Mouse (Mus musculus): ENCODE results near the gene Gm49383. TPM values are rescaled to one million over a fixed set of nuclear protein-coding genes. Genes with fewer than 3 reads are reported as not detected.
"Not testable (repeated sequence)": the region's sequence is repeated elsewhere in the genome, so short reads cannot be mapped to it uniquely, and the experiment has no call there.

Gm49383 gene
- polyA plus RNA-seq, 1 experiment from 2014 or later: 29.6 TPM

DNA sequence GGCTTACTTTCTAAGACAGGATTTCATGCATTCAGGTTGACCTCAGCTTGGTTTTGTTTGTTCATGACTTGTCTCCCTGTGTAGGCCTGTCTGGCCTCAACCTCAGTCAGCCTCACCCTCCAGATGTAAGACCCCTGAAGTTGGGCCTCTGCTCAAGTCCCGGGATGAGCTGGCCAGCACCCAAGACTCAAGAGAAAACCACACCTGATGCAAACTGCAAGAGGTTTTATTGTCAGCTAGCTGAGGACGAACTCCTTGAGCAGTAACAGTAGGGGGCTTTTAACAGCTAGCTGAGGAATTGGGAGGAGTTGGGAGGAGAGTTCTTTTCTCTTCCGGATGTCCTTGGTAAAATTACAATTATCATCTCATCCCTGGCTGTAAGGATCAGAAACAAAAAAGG, 19.4 kb downstream of the Gm49383 start:
- Histone ChIP-seq H3K4me3 (ENCODE audit: low read depth, low read length) (no peak overlapping the region), H3K36me3 (ENCODE audit: control insufficient read depth, insufficient read depth, low read length) (peaks cover 15% of the 10 kb centered on the region), H3K4me2 (replicated peaks; ENCODE audit: low read depth, low read length) (no peak overlapping the region), H3K9me3 (ENCODE audit: control insufficient read depth, low read depth, low read length) (no peaks in the 10 kb centered on the region), H3K9ac (replicated peaks; ENCODE audit: low read depth, low read length) (no peak overlapping the region), H3K27me3 (ENCODE audit: control insufficient read depth, insufficient read depth, low read length) (no peaks in the 10 kb centered on the region), H3K4me1 (ENCODE audit: control insufficient read depth, insufficient read depth, low read length) (no peaks in the 10 kb centered on the region), H3K27ac (ENCODE audit: low read length) (no peak overlapping the region)
- whole genome bisulfite sequencing: 86% methylated on average over 3 of the region's 3 CpGs
- ATAC-seq (ENCODE audit: insufficient number of reproducible peaks, insufficient read depth, low FRiP score, low read depth): no peak

DNA sequence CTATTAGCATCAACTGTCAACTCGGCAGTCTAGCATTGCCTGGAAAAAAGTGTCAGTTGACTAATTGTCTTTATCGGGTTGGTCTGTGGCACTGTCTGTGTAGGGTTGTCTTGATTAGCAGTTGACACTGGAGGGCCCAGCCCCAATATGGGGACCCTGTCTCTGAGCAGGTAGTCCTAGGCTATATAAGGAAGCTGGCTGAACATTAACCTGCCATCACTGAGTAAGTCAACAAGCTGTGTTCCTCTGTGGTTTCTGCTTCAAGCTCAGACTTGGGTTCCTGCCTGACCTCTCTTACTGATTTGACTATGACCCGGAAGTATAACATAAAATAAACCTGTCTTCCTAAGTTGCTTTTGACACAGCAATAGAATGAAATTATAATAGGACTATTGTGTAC, 20.9 kb downstream of the Gm49383 start:
- Histone ChIP-seq H3K27ac (ENCODE audit: low read length) (no peak overlapping the region), H3K9ac (replicated peaks; ENCODE audit: low read depth, low read length) (no peak overlapping the region), H3K9me3 (ENCODE audit: control insufficient read depth, low read depth, low read length) (no peaks in the 10 kb centered on the region), H3K36me3 (ENCODE audit: control insufficient read depth, insufficient read depth, low read length) (peaks cover 11% of the 10 kb centered on the region), H3K4me2 (replicated peaks; ENCODE audit: low read depth, low read length) (no peak overlapping the region), H3K4me3 (ENCODE audit: low read depth, low read length) (no peak overlapping the region), H3K27me3 (ENCODE audit: control insufficient read depth, insufficient read depth, low read length) (no peaks in the 10 kb centered on the region), H3K4me1 (ENCODE audit: control insufficient read depth, insufficient read depth, low read length) (no peaks in the 10 kb centered on the region)
- 82% methylated on average over 3 of the region's 3 CpGs for WGBS
- ATAC-seq (ENCODE audit: insufficient number of reproducible peaks, insufficient read depth, low FRiP score, low read depth): no peak

GRCm38 (mm10) chr12:69171307-69171706, 25.6 kb downstream of the Gm49383 start:
- Histone ChIP-seq H3K36me3 (ENCODE audit: control insufficient read depth, insufficient read depth, low read length) (peaks cover 8% of the 10 kb centered on the region), H3K9me3 (ENCODE audit: control insufficient read depth, low read depth, low read length) (no peaks in the 10 kb centered on the region), H3K9ac (replicated peaks; ENCODE audit: low read depth, low read length) (no peak overlapping the region), H3K27ac (ENCODE audit: low read length) (no peak overlapping the region), H3K4me3 (ENCODE audit: low read depth, low read length) (no peak overlapping the region), H3K27me3 (ENCODE audit: control insufficient read depth, insufficient read depth, low read length) (no peaks in the 10 kb centered on the region), H3K4me1 (ENCODE audit: control insufficient read depth, insufficient read depth, low read length) (0 out of 2 replicates have a peak, but pooled peaks cover 8% of the 10 kb centered on the region), H3K4me2 (replicated peaks; ENCODE audit: low read depth, low read length) (no peak overlapping the region)
- no peak for ATAC-seq (ENCODE audit: insufficient number of reproducible peaks, insufficient read depth, low FRiP score, low read depth)
- WGBS: 90% methylated on average over 2 of the region's 2 CpGs

- Histone ChIP-seq H3K4me2 (replicated peaks; ENCODE audit: low read depth, low read length) (peak within 1 kb of the TSS; percentile 69), H3K27me3 (ENCODE audit: control insufficient read depth, insufficient read depth, low read length) (no peaks in the 10 kb centered on the region), H3K4me3 (ENCODE audit: low read depth, low read length) (peak within 1 kb of the TSS; percentile 89), H3K4me1 (ENCODE audit: control insufficient read depth, insufficient read depth, low read length) (0 out of 2 replicates have a peak, but pooled peaks cover 8% of the 10 kb centered on the region), H3K36me3 (ENCODE audit: control insufficient read depth, insufficient read depth, low read length) (no peaks in the 10 kb centered on the region), H3K27ac (ENCODE audit: low read length) (peak within 1 kb of the TSS; percentile 81), H3K9ac (replicated peaks; ENCODE audit: low read depth, low read length) (peak within 1 kb of the TSS; percentile 58), H3K9me3 (ENCODE audit: control insufficient read depth, low read depth, low read length) (no peaks in the 10 kb centered on the region)
- WGBS: 1% methylated on average over 40 of the region's 40 CpGs
- peak; percentile 91 for ATAC-seq (ENCODE audit: insufficient number of reproducible peaks, insufficient read depth, low FRiP score, low read depth)
These were observed 28.3 kb downstream of the Gm49383 start, which contains the start of gene Lrr1 for GRCm38 (mm10) chr12:69168461-69169106. Lrr1 (plus strand) TSS chr12:69168814.

DNA sequence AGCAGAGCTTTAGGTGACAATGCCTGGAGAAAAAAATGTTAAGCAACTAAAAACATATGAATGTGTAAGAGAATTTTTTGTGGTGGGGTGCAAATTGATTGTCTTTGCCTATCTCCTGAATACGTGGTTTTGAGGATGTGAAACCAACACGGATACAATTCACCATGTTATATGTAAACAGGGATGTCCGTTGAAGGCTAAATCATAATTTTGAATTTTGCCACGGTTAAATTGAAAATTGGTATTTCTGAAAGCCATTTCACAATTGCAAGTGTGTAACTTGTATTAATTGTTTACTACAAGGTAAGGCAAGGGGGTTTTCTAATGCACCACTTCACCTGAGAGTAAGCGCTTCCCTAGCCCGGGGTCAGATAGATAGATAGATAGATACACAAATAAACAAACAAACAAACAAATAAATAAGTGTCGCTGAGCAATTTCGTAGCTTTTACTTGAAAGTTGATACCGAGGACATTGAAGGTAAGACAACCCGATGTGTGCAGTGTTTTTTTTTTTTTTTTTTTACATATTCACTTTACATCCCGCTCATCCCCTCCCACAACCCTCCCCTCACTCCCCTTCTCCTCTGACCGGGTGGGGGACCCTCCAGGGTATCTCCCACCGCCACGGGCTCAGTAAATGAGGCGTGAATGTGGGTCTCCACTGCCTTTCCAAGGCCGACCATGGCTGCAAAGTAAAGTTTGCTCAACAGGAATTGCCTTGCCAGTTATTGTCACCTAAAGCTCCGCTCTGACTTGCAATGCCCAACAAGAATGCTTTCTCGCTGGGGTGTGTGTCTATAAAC, 29.0 kb downstream of the Gm49383 start:
- H3K27me3 ChIP-seq (ENCODE audit: control insufficient read depth, insufficient read depth, low read length): no peaks in the 10 kb centered on the region
- no peaks in the 10 kb centered on the region for H3K9me3 ChIP-seq (ENCODE audit: control insufficient read depth, low read depth, low read length)
- peak; percentile 30; the same call in 1 of the 2 replicates for ATAC-seq (ENCODE audit: insufficient number of reproducible peaks, insufficient read depth, low FRiP score, low read depth)
- H3K4me2 ChIP-seq (replicated peaks; ENCODE audit: low read depth, low read length): peak overlapping the region; percentile 69
- peak overlapping the region; percentile 81; the same call in 1 of the 2 replicates for H3K27ac ChIP-seq (ENCODE audit: low read length)
- 0 out of 2 replicates have a peak, but pooled peaks cover 8% of the 10 kb centered on the region for H3K4me1 ChIP-seq (ENCODE audit: control insufficient read depth, insufficient read depth, low read length)
- no peaks in the 10 kb centered on the region for H3K36me3 ChIP-seq (ENCODE audit: control insufficient read depth, insufficient read depth, low read length)
- H3K9ac ChIP-seq (replicated peaks; ENCODE audit: low read depth, low read length): peak overlapping the region; percentile 58
- H3K4me3 ChIP-seq (ENCODE audit: low read depth, low read length): peak overlapping the region; percentile 89
- WGBS: 8% methylated on average over 18 of the region's 18 CpGs

GRCm38 (mm10) chr12:69166861-69167581, 29.9 kb downstream of the Gm49383 start:
- H3K27me3 ChIP-seq (ENCODE audit: control insufficient read depth, insufficient read depth, low read length); H3K27ac ChIP-seq (ENCODE audit: low read length); H3K36me3 ChIP-seq (ENCODE audit: control insufficient read depth, insufficient read depth, low read length); H3K4me2 ChIP-seq (replicated peaks; ENCODE audit: low read depth, low read length); ATAC-seq (ENCODE audit: insufficient number of reproducible peaks, insufficient read depth, low FRiP score, low read depth); H3K9me3 ChIP-seq (ENCODE audit: control insufficient read depth, low read depth, low read length); H3K4me3 ChIP-seq (ENCODE audit: low read depth, low read length); H3K4me1 ChIP-seq (ENCODE audit: control insufficient read depth, insufficient read depth, low read length); H3K9ac ChIP-seq (replicated peaks; ENCODE audit: low read depth, low read length): not testable (repeated sequence)
- whole genome bisulfite sequencing: 68% methylated on average over 8 of the region's 8 CpGs

DNA sequence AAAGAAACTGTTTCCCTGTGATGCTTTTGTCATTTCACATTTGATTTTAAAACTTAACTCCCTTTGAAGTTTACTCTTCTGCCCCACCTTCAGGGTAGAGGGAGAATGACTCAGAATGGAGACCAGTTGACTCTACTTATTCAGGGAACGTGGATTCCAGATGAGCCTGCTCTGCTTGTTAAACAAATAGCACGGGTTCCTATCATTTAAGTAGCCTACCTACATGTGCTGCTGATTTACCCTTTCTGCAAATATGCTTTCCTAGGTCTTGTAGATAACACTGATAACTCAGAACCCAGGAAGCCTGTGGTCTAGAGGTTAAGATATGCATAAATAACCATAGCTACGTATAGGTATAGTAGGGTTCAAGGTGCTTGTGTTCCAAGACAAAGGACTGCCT, 32.0 kb downstream of the Gm49383 start:
- no peak overlapping the region for H3K9ac ChIP-seq (replicated peaks; ENCODE audit: low read depth, low read length)
- peak; percentile 25; the same call in 1 of the 2 replicates for ATAC-seq (ENCODE audit: insufficient number of reproducible peaks, insufficient read depth, low FRiP score, low read depth)
- H3K27ac ChIP-seq (ENCODE audit: low read length): no peak overlapping the region
- no peaks in the 10 kb centered on the region for H3K27me3 ChIP-seq (ENCODE audit: control insufficient read depth, insufficient read depth, low read length)
- H3K4me3 ChIP-seq (ENCODE audit: low read depth, low read length): no peak overlapping the region
- no peaks in the 10 kb centered on the region for H3K36me3 ChIP-seq (ENCODE audit: control insufficient read depth, insufficient read depth, low read length)
- H3K4me1 ChIP-seq (ENCODE audit: control insufficient read depth, insufficient read depth, low read length): 0 out of 2 replicates have a peak, but pooled peaks cover 7% of the 10 kb centered on the region
- no peak overlapping the region for H3K4me2 ChIP-seq (replicated peaks; ENCODE audit: low read depth, low read length)
- WGBS: 47% methylated on average over 3 of the region's 3 CpGs
- no peaks in the 10 kb centered on the region for H3K9me3 ChIP-seq (ENCODE audit: control insufficient read depth, low read depth, low read length)

DNA sequence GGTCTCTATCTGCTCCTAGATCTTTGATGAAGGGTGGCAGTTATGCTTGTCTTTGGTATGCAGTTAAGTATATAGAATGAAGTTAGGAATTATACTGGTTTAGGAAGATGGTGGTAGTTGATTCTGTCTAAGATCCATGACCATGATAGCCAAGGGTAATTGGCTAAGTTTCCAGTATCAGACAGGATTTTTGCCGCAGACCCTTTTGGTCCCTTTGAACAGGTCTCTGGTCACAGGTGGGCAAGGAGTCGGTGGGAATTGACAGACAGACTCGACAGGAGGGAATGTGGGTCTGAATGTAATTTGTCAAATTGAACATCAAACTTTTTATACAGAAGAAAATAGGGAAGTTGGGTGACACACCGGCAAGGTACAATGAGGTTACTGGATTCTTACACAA, 33.3 kb downstream of the Gm49383 start:
- H3K9ac ChIP-seq (replicated peaks; ENCODE audit: low read depth, low read length); H3K4me3 ChIP-seq (ENCODE audit: low read depth, low read length); H3K9me3 ChIP-seq (ENCODE audit: control insufficient read depth, low read depth, low read length); ATAC-seq (ENCODE audit: insufficient number of reproducible peaks, insufficient read depth, low FRiP score, low read depth); H3K36me3 ChIP-seq (ENCODE audit: control insufficient read depth, insufficient read depth, low read length); H3K27me3 ChIP-seq (ENCODE audit: control insufficient read depth, insufficient read depth, low read length); H3K4me1 ChIP-seq (ENCODE audit: control insufficient read depth, insufficient read depth, low read length); H3K27ac ChIP-seq (ENCODE audit: low read length); H3K4me2 ChIP-seq (replicated peaks; ENCODE audit: low read depth, low read length): not testable (repeated sequence)
- WGBS: 81% methylated on average over 4 of the region's 4 CpGs
